Mouse (Mus musculus) neural tube, embryonic 13.5 days (tissue): ENCODE results near the gene 1700012B09Rik. TPM values are rescaled to one million over a fixed set of nuclear protein-coding genes. Genes with fewer than 3 reads are reported as not detected.
A peak's percentile ranks its signal among the peaks of the same experiment; 100 is the strongest.

Source experiments
- ATAC-seq: fragments of 200-750 bp; cut with Nextera tagmentation; 2 replicates; pipeline ENCODE4 v1.8.0; 2017; ENCODE audit warnings: low read depth, mild to moderate bottlenecking, moderate TSS enrichment, moderate library complexity
- H3K27ac ChIP-seq: fragments of 300-500 bp; sonication (generic); replicated peaks from 2 replicates; pipeline ENCODE4 v1.5.1; 2015; ENCODE audit warnings: moderate library complexity, mild to moderate bottlenecking, inconsistent platforms
- H3K27me3 ChIP-seq: fragments of 300-500 bp; sonication (generic); 2 replicates; pipeline ENCODE4 v1.6.1; 2015; ENCODE audit warnings: mild to moderate bottlenecking, inconsistent platforms
- H3K36me3 ChIP-seq: fragments of 300-500 bp; sonication (generic); 2 replicates; pipeline ENCODE4 v1.6.1; 2015; ENCODE audit warnings: mild to moderate bottlenecking, inconsistent platforms
- H3K4me1 ChIP-seq: fragments of 300-500 bp; sonication (generic); replicated peaks from 2 replicates; pipeline ENCODE4 v1.6.1; 2015; ENCODE audit warnings: inconsistent platforms
- H3K4me2 ChIP-seq: fragments of 300-500 bp; sonication (generic); 2 replicates; pipeline ENCODE4 v1.6.1; 2015; ENCODE audit warnings: inconsistent platforms, mild to moderate bottlenecking, moderate library complexity
- H3K4me3 ChIP-seq: fragments of 300-500 bp; sonication (generic); 2 replicates; pipeline ENCODE4 v1.5.1; 2015; ENCODE audit warnings: mild to moderate bottlenecking, inconsistent platforms
- H3K9ac ChIP-seq: fragments of 300-500 bp; sonication (generic); 2 replicates; pipeline ENCODE4 v1.6.1; 2015; ENCODE audit warnings: moderate library complexity, mild to moderate bottlenecking, inconsistent platforms
- H3K9me3 ChIP-seq: fragments of 300-500 bp; sonication (generic); 2 replicates; pipeline ENCODE4 v1.6.1; 2016; ENCODE audit warnings: inconsistent platforms
- WGBS: fragments of 180-500 bp; shearing (Covaris S2); methylation state at CpG from one replicate; pipeline ENCODE4 v1.1.7; 2015; 5-methylcytosine and 5-hydroxymethylcytosine counted together
- polyA plus RNA-seq: library from polyadenylated mRNA; unstranded; fragments of >200 nt; fragmentation: Nextera tagmentation; extraction: Ambion mirVana; gene quantifications from 2 replicates; pipeline ENCODE4 v1.2.1, GENCODE M21; 2015

The 1700012B09Rik gene
- polyA plus RNA-seq = 1.2 TPM in 1 of 2 replicates, not detected in the other

GRCm38 (mm10) chr9:14770803-14771471 is at the start of gene 1700012B09Rik:
1700012B09Rik (minus strand) TSS chr9:14771030.
- peak; percentile 41; the same call in 1 of the 2 replicates for ATAC-seq
- Histone ChIP-seq H3K4me2 (peak within 1 kb of the TSS; percentile 27), H3K27ac (no peak within 1 kb of the TSS), H3K9me3 (no peaks in the 10 kb centered on the region), H3K4me1 (peaks cover 31% of the 10 kb centered on the region), H3K27me3 (no peaks in the 10 kb centered on the region), H3K36me3 (no peaks in the 10 kb centered on the region), H3K9ac (no peak within 1 kb of the TSS), H3K4me3 (no peak within 1 kb of the TSS)
- WGBS = 17% methylated on average over 23 of the region's 23 CpGs

- no peak for ATAC-seq
- peaks cover 57% of the 10 kb centered on the region for H3K36me3 ChIP-seq
These were observed 39.3 kb upstream of the 1700012B09Rik start for GRCm38 (mm10) chr9:14810111-14810510.

GRCm38 (mm10) chr9:14806786-14807185 is 36.0 kb upstream of the 1700012B09Rik start:
- WGBS = 93% methylated on average over 1 of the region's 1 CpGs
- Histone ChIP-seq H3K27ac (no peak overlapping the region), H3K4me2 (no peak overlapping the region), H3K4me1 (no peaks in the 10 kb centered on the region), H3K36me3 (peaks cover 63% of the 10 kb centered on the region), H3K27me3 (no peaks in the 10 kb centered on the region), H3K4me3 (no peak overlapping the region), H3K9ac (no peak overlapping the region), H3K9me3 (no peaks in the 10 kb centered on the region)
- ATAC-seq = no peak

More at GRCm38 (mm10) chr9:14810111-14810510, 39.3 kb upstream of the 1700012B09Rik start:
- H3K4me1 ChIP-seq = no peaks in the 10 kb centered on the region
- H3K9me3 ChIP-seq = no peaks in the 10 kb centered on the region
- H3K27me3 ChIP-seq = no peaks in the 10 kb centered on the region
- no peak overlapping the region for H3K4me3 ChIP-seq
- 94% methylated on average over 5 of the region's 5 CpGs for WGBS
- no peak overlapping the region for H3K4me2 ChIP-seq
- no peak overlapping the region for H3K27ac ChIP-seq
- H3K9ac ChIP-seq = no peak overlapping the region

GRCm38 (mm10) chr9:14805714-14806113 is 34.9 kb upstream of the 1700012B09Rik start:
- no peaks in the 10 kb centered on the region for H3K4me1 ChIP-seq
- no peak overlapping the region for H3K27ac ChIP-seq
- no peaks in the 10 kb centered on the region for H3K27me3 ChIP-seq
- H3K9ac ChIP-seq = no peak overlapping the region
- H3K9me3 ChIP-seq = no peaks in the 10 kb centered on the region
- H3K4me3 ChIP-seq = no peak overlapping the region
- WGBS = 87% methylated on average over 2 of the region's 2 CpGs
- peaks cover 66% of the 10 kb centered on the region for H3K36me3 ChIP-seq
- H3K4me2 ChIP-seq = no peak overlapping the region
- no peak for ATAC-seq

DNA sequence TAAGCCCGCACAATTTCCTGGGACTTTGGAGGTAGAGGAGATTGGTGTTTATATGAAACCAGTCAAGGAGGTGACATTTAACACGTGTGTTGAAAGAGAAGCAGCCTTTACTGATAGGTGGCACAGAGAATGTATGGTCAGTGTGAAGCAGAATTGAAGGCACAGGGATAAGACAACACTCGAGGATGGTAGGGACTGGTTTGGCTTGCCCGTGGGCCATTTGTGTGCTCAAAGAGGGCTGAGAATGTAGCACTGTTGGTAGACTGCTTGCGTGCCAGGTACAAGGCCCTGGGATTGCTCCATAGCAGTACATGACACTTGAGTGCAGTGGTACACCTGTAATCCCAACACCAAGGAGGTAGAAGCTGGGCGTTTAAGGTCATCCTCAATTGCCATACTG is 16.5 kb upstream of the 1700012B09Rik start:
- Histone ChIP-seq H3K4me3 (no peak overlapping the region), H3K36me3 (peaks cover 45% of the 10 kb centered on the region), H3K9ac (no peak overlapping the region), H3K27ac (no peak overlapping the region), H3K27me3 (no peaks in the 10 kb centered on the region), H3K4me2 (no peak overlapping the region), H3K4me1 (peaks cover 12% of the 10 kb centered on the region), H3K9me3 (no peaks in the 10 kb centered on the region)
- no peak for ATAC-seq
- 92% methylated on average over 6 of the region's 6 CpGs for WGBS

- peak; percentile 100 for ATAC-seq
- Histone ChIP-seq H3K36me3 (peaks cover 43% of the 10 kb centered on the region), H3K27me3 (no peaks in the 10 kb centered on the region)
These were observed 13.5 kb upstream of the 1700012B09Rik start, which contains the start of the genes Mre11a and Ankrd49 for GRCm38 (mm10) chr9:14784039-14785002. Mre11a (plus strand) TSS chr9:14784654. Ankrd49 (minus strand) TSS chr9:14784856.

DNA sequence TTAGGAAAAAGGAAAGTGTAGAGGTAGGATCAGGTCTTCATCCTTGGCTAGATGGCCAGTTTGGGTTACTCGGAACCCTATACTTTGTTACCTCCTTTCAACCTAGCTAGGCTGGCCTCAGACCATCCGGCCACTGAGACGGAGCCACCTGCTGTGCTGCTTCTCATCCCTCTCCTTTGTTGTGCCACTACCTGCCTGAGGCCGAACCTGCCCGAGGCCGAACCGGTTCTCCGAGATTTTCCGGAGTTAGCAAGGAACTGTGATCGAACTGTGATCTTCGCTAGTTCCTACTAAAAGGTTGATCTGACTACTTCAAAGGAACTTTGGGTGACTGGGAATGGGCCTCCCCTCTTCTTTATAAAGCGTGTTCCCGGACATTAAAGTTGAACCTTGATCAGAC is 7.5 kb upstream of the 1700012B09Rik start:
- ATAC-seq = no peak
- Histone ChIP-seq H3K4me3 (no peak overlapping the region), H3K9me3 (no peaks in the 10 kb centered on the region), H3K36me3 (peaks cover 24% of the 10 kb centered on the region), H3K4me1 (no peaks in the 10 kb centered on the region), H3K27me3 (no peaks in the 10 kb centered on the region), H3K9ac (no peak overlapping the region), H3K27ac (no peak overlapping the region), H3K4me2 (no peak overlapping the region)
- WGBS = 45% methylated on average over 13 of the region's 13 CpGs

More at GRCm38 (mm10) chr9:14784039-14785002, 13.5 kb upstream of the 1700012B09Rik start, which contains the start of the genes Mre11a and Ankrd49:
- Histone ChIP-seq H3K4me1 (peaks cover 12% of the 10 kb centered on the region), H3K9me3 (no peaks in the 10 kb centered on the region), H3K27ac (peak within 1 kb of the TSS; percentile 94), H3K9ac (peak within 1 kb of the TSS; percentile 82), H3K4me3 (peak within 1 kb of the TSS; percentile 61), H3K4me2 (peak within 1 kb of the TSS; percentile 77)
- under 1% methylated on average over 62 of the region's 62 CpGs for WGBS

DNA sequence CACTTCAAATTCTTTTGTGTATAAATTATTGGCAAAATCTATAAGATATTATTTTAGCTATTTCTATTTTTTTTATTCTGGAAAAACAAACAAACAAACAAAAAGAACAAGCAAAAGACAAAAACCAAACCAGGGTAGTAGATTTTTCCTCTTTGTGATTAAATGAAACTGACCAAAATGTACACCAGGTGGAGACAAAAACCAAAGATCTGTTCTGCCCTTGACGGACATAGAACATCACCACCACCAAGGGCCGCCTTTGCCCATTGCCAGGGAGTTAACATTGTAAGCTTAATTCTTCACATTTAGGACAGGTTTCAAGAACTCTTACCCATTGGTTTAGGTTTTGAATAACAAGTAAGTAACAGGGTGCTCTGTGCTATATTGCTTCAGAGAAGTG is 3.0 kb upstream of the 1700012B09Rik start:
- Histone ChIP-seq H3K36me3 (no peaks in the 10 kb centered on the region), H3K27me3 (no peaks in the 10 kb centered on the region), H3K4me2 (no peak overlapping the region), H3K4me1 (peaks cover 23% of the 10 kb centered on the region), H3K27ac (no peak overlapping the region), H3K9me3 (no peaks in the 10 kb centered on the region), H3K9ac (no peak overlapping the region), H3K4me3 (no peak overlapping the region)
- ATAC-seq = no peak
- 54% methylated on average over 2 of the region's 2 CpGs for WGBS

GRCm38 (mm10) chr9:14772074-14772473 is 1.2 kb upstream of the 1700012B09Rik start:
- H3K9ac ChIP-seq = no peak overlapping the region
- WGBS = 94% methylated on average over 2 of the region's 2 CpGs

GRCm38 (mm10) chr9:14769811-14770210 is 1.0 kb downstream of the 1700012B09Rik start:
- WGBS = 52% methylated on average over 5 of the region's 6 CpGs
- no peak overlapping the region for H3K4me2 ChIP-seq
- no peak for ATAC-seq

More at GRCm38 (mm10) chr9:14772074-14772473, 1.2 kb upstream of the 1700012B09Rik start:
- H3K4me3 ChIP-seq = no peak overlapping the region
- H3K36me3 ChIP-seq = no peaks in the 10 kb centered on the region
- H3K27me3 ChIP-seq = no peaks in the 10 kb centered on the region
- peaks cover 31% of the 10 kb centered on the region for H3K4me1 ChIP-seq
- H3K27ac ChIP-seq = no peak overlapping the region
- H3K9me3 ChIP-seq = no peaks in the 10 kb centered on the region
- ATAC-seq = no peak
- H3K4me2 ChIP-seq = no peak overlapping the region

GRCm38 (mm10) chr9:14764765-14765164 is 6.1 kb downstream of the 1700012B09Rik start:
- Histone ChIP-seq H3K4me2 (no peak overlapping the region), H3K9me3 (no peaks in the 10 kb centered on the region), H3K9ac (no peak overlapping the region), H3K36me3 (no peaks in the 10 kb centered on the region), H3K4me1 (peaks cover 17% of the 10 kb centered on the region), H3K27ac (no peak overlapping the region), H3K27me3 (no peaks in the 10 kb centered on the region), H3K4me3 (no peak overlapping the region)
- ATAC-seq = peak; percentile 19; the same call in 1 of the 2 replicates
- 28% methylated on average over 7 of the region's 7 CpGs for WGBS

More at GRCm38 (mm10) chr9:14769811-14770210, 1.0 kb downstream of the 1700012B09Rik start:
- no peaks in the 10 kb centered on the region for H3K36me3 ChIP-seq
- no peaks in the 10 kb centered on the region for H3K9me3 ChIP-seq
- no peak overlapping the region for H3K4me3 ChIP-seq
- no peak overlapping the region for H3K27ac ChIP-seq
- no peak overlapping the region for H3K9ac ChIP-seq
- peaks cover 31% of the 10 kb centered on the region for H3K4me1 ChIP-seq
- no peaks in the 10 kb centered on the region for H3K27me3 ChIP-seq

DNA sequence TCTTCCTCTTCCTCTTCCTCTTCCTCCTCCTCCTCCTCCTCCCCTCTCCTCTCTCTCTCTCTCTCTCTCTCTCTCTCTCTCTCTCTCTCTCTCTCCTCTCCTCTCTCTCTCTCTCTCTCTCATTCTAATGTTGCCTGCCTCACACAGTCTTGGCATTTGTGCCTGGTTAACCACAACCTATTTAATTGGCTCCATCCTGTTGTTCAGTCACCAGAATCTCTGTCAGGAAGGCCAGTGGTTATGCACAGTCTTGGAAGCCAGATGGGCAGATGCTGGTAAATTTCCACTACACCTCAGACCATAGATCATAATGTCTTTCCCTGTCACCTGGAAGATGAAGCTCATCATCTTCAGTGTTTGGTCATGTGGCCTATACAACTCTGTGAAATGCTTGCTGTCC is 11.6 kb downstream of the 1700012B09Rik start:
- no peak for ATAC-seq

More for the DNA sequence above, 11.6 kb downstream of the 1700012B09Rik start:
- Histone ChIP-seq H3K4me3 (no peak overlapping the region), H3K9me3 (no peaks in the 10 kb centered on the region), H3K9ac (no peak overlapping the region), H3K4me2 (no peak overlapping the region), H3K36me3 (no peaks in the 10 kb centered on the region), H3K27me3 (no peaks in the 10 kb centered on the region), H3K4me1 (no peaks in the 10 kb centered on the region), H3K27ac (no peak overlapping the region)
